Comparison of ENCODE assay signal across 8 mouse cellular contexts in the genomic region with DNA sequence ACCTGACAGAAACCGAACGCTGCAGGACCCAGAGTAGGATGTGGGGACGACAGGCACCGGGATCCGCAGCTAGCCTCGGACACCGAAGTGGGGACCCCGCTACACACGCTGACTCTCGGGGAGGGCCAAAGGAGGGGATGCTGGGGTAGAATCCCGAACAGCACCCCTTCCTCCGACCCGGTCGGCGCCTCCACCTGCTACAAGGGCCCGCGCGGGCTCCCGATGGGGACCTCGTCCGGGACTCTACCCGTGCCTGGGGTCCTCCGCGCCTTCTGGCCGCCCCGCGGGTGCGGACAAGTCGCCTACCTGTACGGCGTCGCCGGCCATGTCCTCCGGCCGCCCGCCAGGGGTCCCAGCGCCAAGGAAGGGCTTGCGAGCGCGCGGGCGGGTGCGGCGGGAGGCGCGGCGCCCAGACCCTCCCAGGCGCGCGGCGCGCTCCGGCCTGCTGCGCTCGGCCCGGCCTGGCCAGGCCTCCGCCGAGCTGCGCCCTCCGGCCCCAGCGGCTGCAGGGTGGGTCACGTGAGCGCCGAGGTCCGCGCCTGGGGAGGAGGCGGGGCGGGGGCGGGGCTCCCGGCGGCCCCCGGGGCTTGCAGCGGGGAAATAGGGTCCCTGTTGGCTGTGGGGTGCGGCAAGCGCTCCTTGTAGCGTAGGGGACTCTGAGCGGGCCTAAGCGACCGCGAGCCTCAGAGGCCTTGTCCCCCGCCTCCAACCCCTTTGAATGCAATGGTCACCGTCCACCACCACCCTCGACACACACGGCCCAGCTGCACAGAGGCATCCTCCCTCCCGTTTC. TPM values are rescaled to one million over a fixed set of nuclear protein-coding genes. Genes with fewer than 3 reads are reported as not detected.
DNase-seq lines count a peak whose midpoint lies in the region; ATAC-seq lines count a peak whose summit lies in the region.

A gene (minus strand): TSS at position 519 of the 793 bp plus-strand sequence.

- intact Hi-C loops in gastrocnemius, postnatal 14 days (cut with DNase I; ENCODE audit: low total_unique reads) = no loop called here
- intact Hi-C loops in left cerebral cortex, postnatal 25 days (cut with DNase I) = no loop called here

- DNase-seq in R1 (ENCODE audit: low read depth, low spot score) = peak; percentile 76
- peak; percentile 85 to 90 for DNase-seq in cerebellum, postnatal 25 days
- DNase-seq in gastrocnemius, postnatal 14 days = peak; percentile 86
- peak; percentile 79 for DNase-seq in induced T-regulatory cell, adult 2 months (ENCODE audit: low read depth)
- DNase-seq in left cerebral cortex, postnatal 25 days (ENCODE audit: low spot score in 2 of 2) = peak; percentile 57 to 72
- peak; percentile 77 for DNase-seq in right cerebral cortex, postnatal 25 days
- peak; percentile 77 to 82 for DNase-seq in urinary bladder, postnatal 4 days (ENCODE audit: low spot score in 2 of 2)

- peak; percentile 40 for ATAC-seq in megakaryocyte-erythroid progenitor cell, adult 5-6 weeks (replicated peaks; ENCODE audit: low FRiP score, low TSS enrichment, poor library complexity, severe bottlenecking)

RNA-seq across cellular contexts. Expression of the gene that starts here (rescaled TPM):
- total RNA-seq in gastrocnemius, postnatal 14 days (2021) = 10 to 100 TPM; 52.5 to 52.6 TPM
- total RNA-seq in left cerebral cortex, postnatal 25 days (2021) = 10 to 100 TPM; 53.2 to 72.7 TPM
- total RNA-seq in megakaryocyte-erythroid progenitor cell, adult 5-6 weeks (2014; fragmentation: Nextera tagmentation) = 36.3 and 83.2 TPM in 2 replicates
- 21.9 and 33.0 TPM in 2 replicates for total RNA-seq in megakaryocyte-erythroid progenitor cell, adult 5-6 weeks (2017)

Comparison
In these comparisons a context has a peak if more than half of its experiments do, and no peak if none do; other contexts are left out.
1. Peak in every context shown above with its lines: DNase-seq and ATAC-seq.